Mouse (Mus musculus): ENCODE measurements at regions not wholly inside any gene's neighbourhood (a gene's known extent, or its start where the extent isn't known, plus 50 kb on each side); places are given as distances from the start of the nearest gene placed in this dataset.
A peak's percentile ranks its signal among the peaks of the same experiment; 100 is the strongest.

- peak; percentile 48 for DNase-seq (ENCODE audit: low read depth, low spot score)
Observed at GRCm38 (mm10) chr2:72672908-72673901, 197.2 kb downstream of the Cdca7 start.

GRCm38 (mm10) chr2:72674229-72674628 lies 198.3 kb downstream of the Cdca7 start:
- peak; percentile 79 for DNase-seq (ENCODE audit: low read depth, low spot score)

GRCm38 (mm10) chr2:72674856-72675440 lies 199.0 kb downstream of the Cdca7 start:
- no peak for DNase-seq (ENCODE audit: low read depth, low spot score)

GRCm38 (mm10) chr2:72677731-72678130 lies 201.8 kb downstream of the Cdca7 start:
- DNase-seq (ENCODE audit: low read depth, low spot score) = no peak

- DNase-seq (ENCODE audit: low read depth, low spot score) = no peak
Observed at GRCm38 (mm10) chr2:72688031-72688430, 212.1 kb downstream of the Cdca7 start.

- no peak for DNase-seq (ENCODE audit: low read depth, low spot score)
Observed at GRCm38 (mm10) chr2:72701081-72701480, 225.1 kb downstream of the Cdca7 start.

GRCm38 (mm10) chr2:72703238-72703637 lies 227.3 kb downstream of the Cdca7 start:
- DNase-seq (ENCODE audit: low read depth, low spot score) = no peak

- no peak for DNase-seq (ENCODE audit: low read depth, low spot score)
Observed at GRCm38 (mm10) chr2:72707676-72708659, 232.0 kb downstream of the Cdca7 start.

- no peak for DNase-seq (ENCODE audit: low read depth, low spot score)
Observed at GRCm38 (mm10) chr2:72716931-72717330, 241.0 kb downstream of the Cdca7 start.

- peak; percentile 85 for DNase-seq (ENCODE audit: low read depth, low spot score)
Observed at GRCm38 (mm10) chr2:72728699-72729098, 251.5 kb downstream of the Sp3 start.

GRCm38 (mm10) chr2:72733371-72733770 lies 246.9 kb downstream of the Sp3 start:
- peak; percentile 80 for DNase-seq (ENCODE audit: low read depth, low spot score)

GRCm38 (mm10) chr2:72735035-72735434 lies 245.2 kb downstream of the Sp3 start:
- DNase-seq (ENCODE audit: low read depth, low spot score) = no peak

- DNase-seq (ENCODE audit: low read depth, low spot score) = peak; percentile 54
Observed at GRCm38 (mm10) chr2:72736685-72737084, 243.6 kb downstream of the Sp3 start.

- DNase-seq (ENCODE audit: low read depth, low spot score) = no peak
Observed at GRCm38 (mm10) chr2:72740391-72741361, 239.6 kb downstream of the Sp3 start.

- no peak for DNase-seq (ENCODE audit: low read depth, low spot score)
Observed at GRCm38 (mm10) chr2:72741746-72742145, 238.5 kb downstream of the Sp3 start.

GRCm38 (mm10) chr2:72743651-72744050 lies 236.6 kb downstream of the Sp3 start:
- no peak for DNase-seq (ENCODE audit: low read depth, low spot score)

- DNase-seq (ENCODE audit: low read depth, low spot score) = no peak
Observed at GRCm38 (mm10) chr2:72744901-72745300, 235.3 kb downstream of the Sp3 start.

- DNase-seq (ENCODE audit: low read depth, low spot score) = no peak
Observed at GRCm38 (mm10) chr2:72746476-72747215, 233.6 kb downstream of the Sp3 start.

GRCm38 (mm10) chr2:72747299-72747698 lies 232.9 kb downstream of the Sp3 start:
- DNase-seq (ENCODE audit: low read depth, low spot score) = no peak

GRCm38 (mm10) chr2:72749495-72749894 lies 230.8 kb downstream of the Sp3 start:
- DNase-seq (ENCODE audit: low read depth, low spot score) = no peak
